Mouse (Mus musculus): Measurements from ENCODE around the gene Cox6b2. TPM values are rescaled to one million over a fixed set of nuclear protein-coding genes. Genes with fewer than 3 reads are reported as not detected.

The Cox6b2 gene
- polyA plus RNA-seq, 1 experiment, result 1,707 TPM

DNA sequence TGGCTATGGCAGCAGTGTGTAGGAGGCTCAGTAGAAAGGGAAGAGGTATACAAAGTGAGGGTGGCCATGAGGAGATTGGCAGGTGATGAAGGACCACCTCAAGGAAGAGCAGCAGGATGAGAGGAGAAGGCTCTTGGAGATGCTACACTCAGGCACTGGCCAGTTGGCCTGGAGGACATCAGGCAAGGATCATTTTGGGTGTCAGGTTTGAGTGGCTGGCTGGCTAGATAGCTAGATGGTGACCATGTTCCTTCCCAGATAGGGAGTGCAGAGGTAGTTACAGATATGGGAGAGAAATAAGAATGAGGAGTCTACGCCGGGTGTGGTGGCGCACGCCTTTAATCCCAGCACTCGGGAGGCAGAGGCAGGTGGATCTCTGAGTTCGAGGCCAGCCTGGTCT is 8.0 kb downstream of the Cox6b2 start:
- Histone ChIP-seq H3K27me3 (ENCODE audit: control insufficient read depth, insufficient read depth, low read length) (no peaks in the 10 kb centered on the region), H3K27ac (ENCODE audit: control insufficient read depth, insufficient read depth, low read depth, low read length) (no peak overlapping the region), H3K4me3 (ENCODE audit: control insufficient read depth, low read depth, low read length) (no peak overlapping the region), H3K36me3 (ENCODE audit: control insufficient read depth, insufficient read depth, low read length) (peaks cover 2% of the 10 kb centered on the region; the same call in 1 of the 2 replicates), H3K4me1 (ENCODE audit: control insufficient read depth, insufficient read depth, low read length) (peaks cover 11% of the 10 kb centered on the region)
- no peak for TF ChIP-seq CTCF (IDR thresholded peaks at IDR 0.05; ENCODE audit: control insufficient read depth, insufficient read depth, insufficient replicate concordance, low read depth, low read length)
- no peak for TF ChIP-seq POLR2A (IDR thresholded peaks at IDR 0.05; ENCODE audit: control insufficient read depth, low read depth, low read length)

DNA sequence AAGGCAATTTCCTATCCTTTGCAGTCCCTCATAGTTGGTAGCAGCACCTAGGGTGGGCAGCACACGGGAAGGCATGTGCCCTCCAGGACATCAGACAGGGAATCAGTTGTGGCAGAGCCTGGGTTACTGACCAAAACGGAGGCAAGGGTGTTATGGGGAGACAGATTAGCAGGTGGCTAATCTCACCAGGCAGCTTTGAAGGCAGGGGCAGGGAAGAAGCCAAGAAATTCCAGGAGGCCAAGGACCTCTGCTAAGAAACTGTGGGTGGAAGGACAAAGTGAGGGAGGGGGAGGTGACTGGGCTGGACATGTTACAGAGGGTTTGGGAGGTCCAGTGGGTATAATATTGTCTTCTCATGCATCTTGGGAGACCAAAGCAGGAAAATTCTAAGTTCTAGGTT is 9.5 kb downstream of the Cox6b2 start:
- Histone ChIP-seq H3K27ac (ENCODE audit: control insufficient read depth, insufficient read depth, low read depth, low read length) (no peak overlapping the region), H3K27me3 (ENCODE audit: control insufficient read depth, insufficient read depth, low read length) (no peaks in the 10 kb centered on the region), H3K4me1 (ENCODE audit: control insufficient read depth, insufficient read depth, low read length) (peaks cover 20% of the 10 kb centered on the region), H3K4me3 (ENCODE audit: control insufficient read depth, low read depth, low read length) (no peak overlapping the region), H3K36me3 (ENCODE audit: control insufficient read depth, insufficient read depth, low read length) (peaks cover 2% of the 10 kb centered on the region; the same call in 1 of the 2 replicates)
- no peak for TF ChIP-seq CTCF (IDR thresholded peaks at IDR 0.05; ENCODE audit: control insufficient read depth, insufficient read depth, insufficient replicate concordance, low read depth, low read length)
- no peak for TF ChIP-seq POLR2A (IDR thresholded peaks at IDR 0.05; ENCODE audit: control insufficient read depth, low read depth, low read length)

GRCm38 (mm10) chr7:4742482-4742819 is 10.4 kb downstream of the Cox6b2 start:
- no peak overlapping the region for H3K27ac ChIP-seq (ENCODE audit: control insufficient read depth, insufficient read depth, low read depth, low read length)
- no peaks in the 10 kb centered on the region for H3K27me3 ChIP-seq (ENCODE audit: control insufficient read depth, insufficient read depth, low read length)
- H3K36me3 ChIP-seq (ENCODE audit: control insufficient read depth, insufficient read depth, low read length), result peaks cover 2% of the 10 kb centered on the region; the same call in 1 of the 2 replicates
- H3K4me3 ChIP-seq (ENCODE audit: control insufficient read depth, low read depth, low read length), result no peak overlapping the region
- TF ChIP-seq POLR2A (IDR thresholded peaks at IDR 0.05; ENCODE audit: control insufficient read depth, low read depth, low read length) (no peak), CTCF (IDR thresholded peaks at IDR 0.05; ENCODE audit: control insufficient read depth, insufficient read depth, insufficient replicate concordance, low read depth, low read length) (no peak)
- H3K4me1 ChIP-seq (ENCODE audit: control insufficient read depth, insufficient read depth, low read length), result peaks cover 20% of the 10 kb centered on the region

DNA sequence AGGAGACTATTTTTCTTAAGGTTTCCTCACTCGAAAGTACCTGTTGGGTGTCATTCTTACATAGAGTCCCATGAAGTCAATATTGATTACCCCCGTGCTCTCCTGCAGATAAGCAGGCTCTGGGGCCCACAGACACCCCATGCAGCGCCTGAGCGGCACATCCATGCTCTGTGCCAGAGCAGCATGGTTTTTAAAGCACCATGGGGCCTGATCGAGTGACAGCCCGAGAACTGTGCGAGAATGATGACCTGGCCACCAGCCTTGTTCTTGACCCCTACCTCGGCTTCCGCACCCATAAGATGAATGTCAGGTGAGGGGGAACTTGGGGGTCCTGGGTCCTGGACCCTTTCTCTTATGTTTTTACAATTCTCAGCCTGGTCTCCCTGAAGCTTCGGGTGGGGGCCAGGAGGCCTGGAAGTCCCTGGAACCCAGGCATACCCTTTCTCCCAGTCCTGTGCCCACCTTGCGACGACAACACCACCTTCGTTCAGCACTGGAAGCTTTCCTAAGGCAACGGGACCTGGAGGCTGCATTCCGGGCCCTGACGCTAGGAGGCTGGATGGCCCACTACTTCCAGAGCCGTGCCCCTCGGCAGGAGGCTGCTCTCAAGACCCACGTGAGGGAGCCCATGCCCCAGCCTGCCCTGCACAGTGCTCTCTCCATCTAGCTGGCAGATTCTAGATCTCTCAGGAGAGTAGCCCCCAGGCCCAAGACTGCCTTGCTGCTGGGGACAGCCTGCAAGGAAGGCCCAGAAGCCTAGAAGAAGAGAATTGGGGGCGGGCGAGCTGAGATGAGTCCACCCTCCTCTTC is 11.0 kb downstream of the Cox6b2 start:
- no peaks in the 10 kb centered on the region for H3K27me3 ChIP-seq (ENCODE audit: control insufficient read depth, insufficient read depth, low read length)
- H3K36me3 ChIP-seq (ENCODE audit: control insufficient read depth, insufficient read depth, low read length), result peaks cover 2% of the 10 kb centered on the region; the same call in 1 of the 2 replicates
- peaks cover 20% of the 10 kb centered on the region for H3K4me1 ChIP-seq (ENCODE audit: control insufficient read depth, insufficient read depth, low read length)
- no peak overlapping the region for H3K4me3 ChIP-seq (ENCODE audit: control insufficient read depth, low read depth, low read length)
- no peak overlapping the region for H3K27ac ChIP-seq (ENCODE audit: control insufficient read depth, insufficient read depth, low read depth, low read length)
- no peak for TF ChIP-seq POLR2A (IDR thresholded peaks at IDR 0.05; ENCODE audit: control insufficient read depth, low read depth, low read length)
- no peak for TF ChIP-seq CTCF (IDR thresholded peaks at IDR 0.05; ENCODE audit: control insufficient read depth, insufficient read depth, insufficient replicate concordance, low read depth, low read length)

DNA sequence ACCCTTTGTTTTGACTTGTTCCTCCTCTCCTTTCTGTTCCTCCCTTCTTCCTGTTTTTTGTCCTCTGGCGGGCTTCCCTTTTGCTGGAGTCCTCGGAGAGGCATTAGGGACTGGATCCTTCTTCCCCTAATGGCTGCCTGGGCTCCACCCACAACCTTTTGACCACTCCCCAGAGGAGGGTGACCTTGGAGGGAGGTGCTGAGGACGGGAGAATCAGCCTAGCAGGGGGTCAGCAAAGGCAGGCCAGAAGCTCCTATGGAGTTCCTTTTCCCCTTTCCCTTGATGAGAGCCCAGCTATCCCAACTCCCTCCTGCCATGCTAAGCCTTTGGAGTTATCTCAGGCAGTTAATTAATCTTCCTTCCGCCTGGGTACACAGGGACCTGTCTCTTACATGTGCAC is 11.7 kb downstream of the Cox6b2 start:
- H3K27ac ChIP-seq (ENCODE audit: control insufficient read depth, insufficient read depth, low read depth, low read length), result no peak overlapping the region
- no peaks in the 10 kb centered on the region for H3K27me3 ChIP-seq (ENCODE audit: control insufficient read depth, insufficient read depth, low read length)
- H3K4me1 ChIP-seq (ENCODE audit: control insufficient read depth, insufficient read depth, low read length), result peaks cover 20% of the 10 kb centered on the region
- peak overlapping the region; percentile 16; the same call in 1 of the 2 replicates for H3K4me3 ChIP-seq (ENCODE audit: control insufficient read depth, low read depth, low read length)
- peaks cover 2% of the 10 kb centered on the region; the same call in 1 of the 2 replicates for H3K36me3 ChIP-seq (ENCODE audit: control insufficient read depth, insufficient read depth, low read length)
- TF ChIP-seq CTCF (IDR thresholded peaks at IDR 0.05; ENCODE audit: control insufficient read depth, insufficient read depth, insufficient replicate concordance, low read depth, low read length), result no peak
- no peak for TF ChIP-seq POLR2A (IDR thresholded peaks at IDR 0.05; ENCODE audit: control insufficient read depth, low read depth, low read length)

GRCm38 (mm10) chr7:4740309-4740727 is 12.6 kb downstream of the Cox6b2 start:
- peak overlapping the region; percentile 85 for H3K4me3 ChIP-seq (ENCODE audit: control insufficient read depth, low read depth, low read length)
- TF ChIP-seq CTCF (IDR thresholded peaks at IDR 0.05; ENCODE audit: control insufficient read depth, insufficient read depth, insufficient replicate concordance, low read depth, low read length) (no peak), POLR2A (IDR thresholded peaks at IDR 0.05; ENCODE audit: control insufficient read depth, low read depth, low read length) (no peak; the same call in 1 of the 2 replicates)
- H3K27me3 ChIP-seq (ENCODE audit: control insufficient read depth, insufficient read depth, low read length), result no peaks in the 10 kb centered on the region
- peak overlapping the region; percentile 68 for H3K27ac ChIP-seq (ENCODE audit: control insufficient read depth, insufficient read depth, low read depth, low read length)
- H3K36me3 ChIP-seq (ENCODE audit: control insufficient read depth, insufficient read depth, low read length), result peaks cover 2% of the 10 kb centered on the region; the same call in 1 of the 2 replicates
- H3K4me1 ChIP-seq (ENCODE audit: control insufficient read depth, insufficient read depth, low read length), result peaks cover 20% of the 10 kb centered on the region

GRCm38 (mm10) chr7:4739544-4740275 is 13.2 kb downstream of the Cox6b2 start, which contains the start of gene Kmt5c:
Kmt5c (plus strand) TSS chr7:4740115.
- Histone ChIP-seq H3K36me3 (ENCODE audit: control insufficient read depth, insufficient read depth, low read length) (peaks cover 2% of the 10 kb centered on the region; the same call in 1 of the 2 replicates), H3K4me1 (ENCODE audit: control insufficient read depth, insufficient read depth, low read length) (peaks cover 20% of the 10 kb centered on the region), H3K27me3 (ENCODE audit: control insufficient read depth, insufficient read depth, low read length) (no peaks in the 10 kb centered on the region), H3K27ac (ENCODE audit: control insufficient read depth, insufficient read depth, low read depth, low read length) (peak within 1 kb of the TSS; percentile 88), H3K4me3 (ENCODE audit: control insufficient read depth, low read depth, low read length) (peak within 1 kb of the TSS; percentile 85)
- TF ChIP-seq CTCF (IDR thresholded peaks at IDR 0.05; ENCODE audit: control insufficient read depth, insufficient read depth, insufficient replicate concordance, low read depth, low read length) (no peak), POLR2A (IDR thresholded peaks at IDR 0.05; ENCODE audit: control insufficient read depth, low read depth, low read length) (peak; percentile 91)

Measured in testis, adult 2 months (tissue).